Mouse (Mus musculus): ENCODE data around the gene Fam168b. TPM values are rescaled to one million over a fixed set of nuclear protein-coding genes. Genes with fewer than 3 reads are reported as not detected.

Fam168b gene
- polyA plus RNA-seq, 1 experiment from 2014 or later, result 62.4 TPM

DNA sequence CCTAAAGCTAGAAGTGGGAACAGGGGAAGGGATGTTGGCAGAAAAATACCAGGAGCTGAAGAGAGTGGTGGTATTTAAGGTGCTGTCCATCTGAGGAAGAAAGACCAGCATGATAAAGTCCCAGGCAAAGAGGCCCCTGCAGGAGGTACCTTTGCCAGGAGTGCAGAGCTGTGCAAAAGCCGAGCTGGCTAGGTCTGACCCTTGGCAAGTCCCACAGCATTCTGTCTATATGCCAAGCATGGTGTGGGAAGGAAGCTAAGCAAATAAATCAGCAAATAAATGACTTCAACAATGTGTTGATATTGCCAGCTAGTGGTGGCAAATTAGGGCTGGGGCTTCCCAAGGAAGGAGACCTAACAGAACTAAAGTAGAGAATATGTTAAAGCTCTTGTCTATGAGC is 76.0 kb downstream of the Fam168b start:
- no peak for ATAC-seq (ENCODE audit: insufficient read depth, low FRiP score, low read depth)
- no peaks in the 10 kb centered on the region for H3K27me3 ChIP-seq (replicated peaks)
- 48% methylated on average over 1 of the region's 1 CpGs for WGBS

More for the DNA sequence above, 76.0 kb downstream of the Fam168b start:
- H3K4me3 ChIP-seq (replicated peaks), result no peak overlapping the region
- no peak overlapping the region for H3K27ac ChIP-seq
- no peaks in the 10 kb centered on the region for H3K36me3 ChIP-seq
- no peaks in the 10 kb centered on the region for H3K9me3 ChIP-seq
- H3K4me1 ChIP-seq, result no peaks in the 10 kb centered on the region
- H3K9ac ChIP-seq, result no peak overlapping the region
- H3K4me2 ChIP-seq, result no peak overlapping the region

Other genes starting within 250 kb of the Fam168b start
- 43.1 and 51.3 TPM in 2 replicates for gene Plekhb2, start 6.9 kb upstream of the Fam168b start, polyA plus RNA-seq (2015; fragmentation: Nextera tagmentation; extraction: Ambion mirVana)